Mouse (Mus musculus) neural tube, embryonic 13.5 days (tissue): ENCODE data around the gene Tm7sf2. TPM values are rescaled to one million over a fixed set of nuclear protein-coding genes. Genes with fewer than 3 reads are reported as not detected.

ENCODE experiments used
- ATAC-seq: fragments of 200-750 bp; cut with Nextera tagmentation; 2 replicates; pipeline ENCODE4 v1.8.0; 2017; ENCODE audit warnings: low read depth, mild to moderate bottlenecking, moderate TSS enrichment, moderate library complexity
- H3K27ac ChIP-seq: fragments of 300-500 bp; sonication (generic); replicated peaks from 2 replicates; pipeline ENCODE4 v1.5.1; 2015; ENCODE audit warnings: moderate library complexity, mild to moderate bottlenecking, inconsistent platforms
- H3K27me3 ChIP-seq: fragments of 300-500 bp; sonication (generic); 2 replicates; pipeline ENCODE4 v1.6.1; 2015; ENCODE audit warnings: mild to moderate bottlenecking, inconsistent platforms
- H3K36me3 ChIP-seq: fragments of 300-500 bp; sonication (generic); 2 replicates; pipeline ENCODE4 v1.6.1; 2015; ENCODE audit warnings: mild to moderate bottlenecking, inconsistent platforms
- H3K4me1 ChIP-seq: fragments of 300-500 bp; sonication (generic); replicated peaks from 2 replicates; pipeline ENCODE4 v1.6.1; 2015; ENCODE audit warnings: inconsistent platforms
- H3K4me2 ChIP-seq: fragments of 300-500 bp; sonication (generic); 2 replicates; pipeline ENCODE4 v1.6.1; 2015; ENCODE audit warnings: inconsistent platforms, mild to moderate bottlenecking, moderate library complexity
- H3K4me3 ChIP-seq: fragments of 300-500 bp; sonication (generic); 2 replicates; pipeline ENCODE4 v1.5.1; 2015; ENCODE audit warnings: mild to moderate bottlenecking, inconsistent platforms
- H3K9ac ChIP-seq: fragments of 300-500 bp; sonication (generic); 2 replicates; pipeline ENCODE4 v1.6.1; 2015; ENCODE audit warnings: moderate library complexity, mild to moderate bottlenecking, inconsistent platforms
- H3K9me3 ChIP-seq: fragments of 300-500 bp; sonication (generic); 2 replicates; pipeline ENCODE4 v1.6.1; 2016; ENCODE audit warnings: inconsistent platforms
- WGBS: fragments of 180-500 bp; shearing (Covaris S2); methylation state at CpG from one replicate; pipeline ENCODE4 v1.1.7; 2015; 5-methylcytosine and 5-hydroxymethylcytosine counted together
- polyA plus RNA-seq: library from polyadenylated mRNA; unstranded; fragments of >200 nt; fragmentation: Nextera tagmentation; extraction: Ambion mirVana; gene quantifications from 2 replicates; pipeline ENCODE4 v1.2.1, GENCODE M21; 2015

Gene Tm7sf2
- polyA plus RNA-seq: 48.4 and 49.6 TPM in 2 replicates

GRCm38 (mm10) chr19:6067724-6068415, at the start of gene Tm7sf2:
Tm7sf2 (minus strand) TSS chr19:6068373.
- H3K9ac ChIP-seq: peak within 1 kb of the TSS; percentile 86
- H3K27ac ChIP-seq: peak within 1 kb of the TSS; percentile 95
- no peaks in the 10 kb centered on the region for H3K27me3 ChIP-seq
- H3K4me3 ChIP-seq: peak within 1 kb of the TSS; percentile 59
- peaks cover 37% of the 10 kb centered on the region for H3K4me1 ChIP-seq
- ATAC-seq: peak; percentile 94
- no peaks in the 10 kb centered on the region for H3K9me3 ChIP-seq
- WGBS: 9% methylated on average over 33 of the region's 33 CpGs
- peaks cover 40% of the 10 kb centered on the region for H3K36me3 ChIP-seq
- peak within 1 kb of the TSS; percentile 95 for H3K4me2 ChIP-seq

- Histone ChIP-seq H3K4me1 (peaks cover 28% of the 10 kb centered on the region), H3K4me3 (peak overlapping the region; percentile 84), H3K9ac (peak overlapping the region; percentile 90), H3K36me3 (peaks cover 49% of the 10 kb centered on the region), H3K9me3 (no peaks in the 10 kb centered on the region), H3K27ac (peak overlapping the region; percentile 95), H3K4me2 (peak overlapping the region; percentile 85), H3K27me3 (no peaks in the 10 kb centered on the region)
- no peak for ATAC-seq
- WGBS: 5% methylated on average over 32 of the region's 32 CpGs
Measured at GRCm38 (mm10) chr19:6117346-6117985, 49.3 kb upstream of the Tm7sf2 start.

GRCm38 (mm10) chr19:6116113-6116850, 48.1 kb upstream of the Tm7sf2 start:
- Histone ChIP-seq H3K4me3 (peak overlapping the region; percentile 84), H3K27me3 (no peaks in the 10 kb centered on the region), H3K4me2 (peak overlapping the region; percentile 85), H3K9ac (peak overlapping the region; percentile 90), H3K27ac (no peak overlapping the region), H3K4me1 (peaks cover 28% of the 10 kb centered on the region), H3K36me3 (peaks cover 47% of the 10 kb centered on the region), H3K9me3 (no peaks in the 10 kb centered on the region)
- no peak for ATAC-seq
- WGBS: 94% methylated on average over 15 of the region's 15 CpGs

- no peak for ATAC-seq
- H3K9ac ChIP-seq: no peak overlapping the region
- H3K4me1 ChIP-seq: peaks cover 17% of the 10 kb centered on the region
- H3K9me3 ChIP-seq: no peaks in the 10 kb centered on the region
- H3K4me2 ChIP-seq: no peak overlapping the region
- H3K27me3 ChIP-seq: no peaks in the 10 kb centered on the region
- no peak overlapping the region for H3K4me3 ChIP-seq
- H3K27ac ChIP-seq: no peak overlapping the region
- WGBS: 65% methylated on average over 6 of the region's 6 CpGs
- H3K36me3 ChIP-seq: peaks cover 39% of the 10 kb centered on the region
Measured at GRCm38 (mm10) chr19:6113116-6113515, 44.9 kb upstream of the Tm7sf2 start.

- Histone ChIP-seq H3K4me3 (no peak within 1 kb of the TSS), H3K9ac (0 out of 2 replicates have a peak within 1 kb of the TSS, but pooled peaks have one; percentile 8), H3K36me3 (no peaks in the 10 kb centered on the region), H3K27me3 (no peaks in the 10 kb centered on the region), H3K4me2 (no peak within 1 kb of the TSS), H3K9me3 (no peaks in the 10 kb centered on the region), H3K4me1 (no peaks in the 10 kb centered on the region), H3K27ac (no peak within 1 kb of the TSS)
- no peak for ATAC-seq
- WGBS: 90% methylated on average over 7 of the region's 7 CpGs
Measured at GRCm38 (mm10) chr19:6105586-6105985, 37.4 kb upstream of the Tm7sf2 start, which contains the start of gene Naaladl1. Naaladl1 (plus strand) TSS chr19:6105782.

- WGBS: 94% methylated on average over 4 of the region's 4 CpGs
- Histone ChIP-seq H3K4me1 (no peaks in the 10 kb centered on the region), H3K36me3 (no peaks in the 10 kb centered on the region), H3K27me3 (no peaks in the 10 kb centered on the region), H3K4me2 (no peak overlapping the region), H3K9ac (0 out of 2 replicates have a peak overlapping the region, but pooled peaks have one; percentile 8), H3K4me3 (no peak overlapping the region), H3K27ac (no peak overlapping the region), H3K9me3 (no peaks in the 10 kb centered on the region)
- no peak for ATAC-seq
Measured at GRCm38 (mm10) chr19:6104476-6104875, 36.3 kb upstream of the Tm7sf2 start.

GRCm38 (mm10) chr19:6102169-6102853, 34.1 kb upstream of the Tm7sf2 start:
- 81% methylated on average over 6 of the region's 6 CpGs for WGBS
- no peaks in the 10 kb centered on the region for H3K27me3 ChIP-seq
- H3K4me1 ChIP-seq: no peaks in the 10 kb centered on the region
- no peak overlapping the region for H3K9ac ChIP-seq
- H3K9me3 ChIP-seq: no peaks in the 10 kb centered on the region
- no peak overlapping the region for H3K27ac ChIP-seq
- H3K36me3 ChIP-seq: no peaks in the 10 kb centered on the region
- no peak overlapping the region for H3K4me3 ChIP-seq
- no peak overlapping the region for H3K4me2 ChIP-seq
- ATAC-seq: no peak

- Histone ChIP-seq H3K9ac (no peak overlapping the region), H3K36me3 (no peaks in the 10 kb centered on the region), H3K4me3 (no peak overlapping the region), H3K27me3 (no peaks in the 10 kb centered on the region), H3K4me2 (no peak overlapping the region), H3K9me3 (no peaks in the 10 kb centered on the region), H3K27ac (no peak overlapping the region), H3K4me1 (no peaks in the 10 kb centered on the region)
- 45% methylated on average over 6 of the region's 6 CpGs for WGBS
- ATAC-seq: no peak
Measured at GRCm38 (mm10) chr19:6101186-6101585, 33.0 kb upstream of the Tm7sf2 start.

GRCm38 (mm10) chr19:6097847-6098246, 29.7 kb upstream of the Tm7sf2 start:
- ATAC-seq: no peak
- Histone ChIP-seq H3K36me3 (no peaks in the 10 kb centered on the region), H3K9me3 (no peaks in the 10 kb centered on the region), H3K4me1 (no peaks in the 10 kb centered on the region), H3K4me3 (no peak overlapping the region), H3K27ac (no peak overlapping the region), H3K9ac (no peak overlapping the region), H3K4me2 (no peak overlapping the region), H3K27me3 (no peaks in the 10 kb centered on the region)
- 89% methylated on average over 3 of the region's 3 CpGs for WGBS

GRCm38 (mm10) chr19:6094119-6094518, 25.9 kb upstream of the Tm7sf2 start, which contains the start of gene AC131692.1:
AC131692.1 (plus strand) TSS chr19:6094419.
- Histone ChIP-seq H3K4me1 (no peaks in the 10 kb centered on the region), H3K27me3 (no peaks in the 10 kb centered on the region), H3K27ac (no peak within 1 kb of the TSS), H3K4me3 (no peak within 1 kb of the TSS), H3K36me3 (peaks cover 14% of the 10 kb centered on the region; the same call in 1 of the 2 replicates), H3K9ac (no peak within 1 kb of the TSS), H3K4me2 (no peak within 1 kb of the TSS), H3K9me3 (no peaks in the 10 kb centered on the region)
- ATAC-seq: no peak
- 89% methylated on average over 7 of the region's 7 CpGs for WGBS

- no peak for ATAC-seq
- H3K36me3 ChIP-seq: peaks cover 14% of the 10 kb centered on the region; the same call in 1 of the 2 replicates
- no peak overlapping the region for H3K9ac ChIP-seq
- H3K27me3 ChIP-seq: no peaks in the 10 kb centered on the region
- H3K4me3 ChIP-seq: no peak overlapping the region
- no peak overlapping the region for H3K4me2 ChIP-seq
- no peak overlapping the region for H3K27ac ChIP-seq
- WGBS: 90% methylated on average over 13 of the region's 13 CpGs
- no peaks in the 10 kb centered on the region for H3K9me3 ChIP-seq
- peaks cover 18% of the 10 kb centered on the region for H3K4me1 ChIP-seq
Measured at GRCm38 (mm10) chr19:6088841-6089240, 20.7 kb upstream of the Tm7sf2 start.
